Mouse (Mus musculus) frontal cortex, postnatal 36 days (tissue): ENCODE results near the gene Serpinb8.
A peak's percentile ranks its signal among the peaks of the same experiment; 100 is the strongest.

Experiments
- DNase-seq, 2 experiments: peaks; one replicate each; pipeline ENCODE4 v3.0.0; 2022; ENCODE audit warnings: low spot score in 2 of 2

The Serpinb8 gene

DNA sequence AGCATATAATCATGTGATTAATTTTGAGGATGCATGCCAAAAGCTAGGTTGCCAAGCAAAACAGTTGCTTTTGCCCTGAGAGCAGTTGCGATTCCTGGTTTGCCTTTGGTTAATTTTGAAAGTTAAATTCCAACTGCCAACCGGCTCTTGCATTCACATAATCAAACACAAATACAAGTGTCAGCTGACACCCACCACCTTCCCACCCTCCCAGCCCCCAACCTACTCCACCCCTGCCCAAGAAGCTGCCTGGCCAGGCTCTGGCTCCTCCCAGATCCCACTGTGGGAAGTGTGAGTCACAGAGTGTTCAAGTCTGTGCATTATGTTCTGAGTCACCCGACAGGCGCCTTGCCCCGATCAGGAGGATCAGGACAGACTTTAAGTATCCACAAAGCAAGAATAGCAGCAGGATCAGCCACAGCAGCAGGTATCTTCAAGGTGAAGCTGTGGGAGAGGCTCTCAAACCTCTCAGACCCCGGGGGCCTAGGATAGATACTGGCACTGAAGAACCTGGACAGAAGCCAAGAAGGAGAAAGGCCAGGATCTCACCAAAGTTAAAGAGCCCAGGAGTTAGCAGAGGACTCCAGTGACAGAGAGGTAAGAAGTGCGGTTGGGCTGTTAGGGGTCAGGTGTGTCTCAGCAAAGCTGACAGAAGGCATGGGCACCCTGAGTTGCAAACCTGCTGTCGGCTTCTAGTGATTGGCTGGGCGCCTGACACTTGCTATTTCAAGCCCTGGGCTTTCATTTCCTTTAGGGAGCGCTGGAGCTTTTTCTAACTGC is at the start of gene Serpinb8:
Gene Serpinb8, plus strand, starts transcription at position 316 of the 780 bp plus-strand sequence.
- DNase-seq: peak; percentile 60 to 66

GRCm38 (mm10) chr1:107559494-107559893 is 30.3 kb upstream of the Serpinb8 start:
- DNase-seq: no peak

DNA sequence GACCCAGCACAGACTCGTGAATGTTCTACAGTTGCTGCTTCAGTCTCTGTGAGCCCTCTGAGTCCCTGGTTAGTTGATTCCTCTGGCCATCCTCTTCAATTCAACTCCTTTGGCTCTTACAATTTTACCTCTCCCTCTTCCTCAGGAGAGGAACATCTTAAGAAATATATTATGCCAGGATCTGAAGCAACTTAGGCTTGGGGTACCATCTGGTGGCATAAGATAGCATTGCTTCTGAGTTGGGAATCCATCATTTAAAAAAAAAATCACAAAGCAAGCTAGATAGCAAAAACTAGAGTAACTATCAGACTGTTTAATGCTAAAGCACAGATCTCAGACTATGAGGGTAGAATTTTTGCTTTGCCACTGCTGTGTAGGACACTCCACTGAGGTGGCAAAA is 27.7 kb upstream of the Serpinb8 start:
- peak; percentile 19 to 47 for DNase-seq

- no peak for DNase-seq
Observed at GRCm38 (mm10) chr1:107565644-107566043, 24.2 kb upstream of the Serpinb8 start.

- no peak for DNase-seq
Observed at GRCm38 (mm10) chr1:107576094-107576493, 13.7 kb upstream of the Serpinb8 start.

DNA sequence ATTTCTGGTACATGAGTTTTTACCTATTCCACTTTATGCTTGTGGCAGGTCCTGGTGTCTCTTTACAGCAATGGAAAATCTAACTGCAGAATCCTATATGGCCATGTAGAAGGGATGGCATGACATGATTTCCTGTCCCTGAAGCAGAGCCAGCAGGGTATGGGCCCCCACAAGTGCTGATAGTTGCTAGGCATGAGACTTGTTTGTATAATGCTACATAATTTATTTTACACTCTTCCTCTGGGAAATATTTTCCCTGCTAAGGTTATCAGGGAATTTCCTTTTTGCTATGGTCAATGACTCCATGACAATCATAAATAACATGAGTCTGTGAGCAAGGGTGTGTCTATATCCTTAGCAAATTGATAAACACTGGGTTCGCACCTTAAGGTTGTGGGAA is 12.3 kb upstream of the Serpinb8 start:
- DNase-seq: no peak

DNA sequence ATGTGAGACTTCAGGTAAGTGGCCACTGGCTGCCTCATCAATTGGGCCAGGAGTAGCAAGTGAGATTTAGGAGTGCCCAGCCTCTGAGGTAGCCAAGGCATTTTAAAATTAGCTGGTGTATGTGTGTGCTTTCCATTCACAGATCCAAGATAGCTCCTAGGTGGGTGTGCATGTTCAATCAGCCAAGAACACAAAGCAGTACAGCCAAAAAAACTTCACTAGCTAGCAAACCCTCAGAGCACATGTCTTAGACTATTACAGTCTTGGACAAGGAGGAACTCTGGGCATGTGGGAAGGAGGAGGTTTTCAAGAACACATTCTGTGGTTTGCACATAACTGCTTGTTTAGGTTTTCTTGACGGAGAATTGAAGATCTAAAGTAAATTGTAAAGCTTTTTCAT is 8.6 kb upstream of the Serpinb8 start:
- DNase-seq: peak; percentile 40 to 73

- no peak for DNase-seq
Observed at GRCm38 (mm10) chr1:107582900-107583299, 6.9 kb upstream of the Serpinb8 start.

GRCm38 (mm10) chr1:107583958-107584376 is 5.8 kb upstream of the Serpinb8 start:
- DNase-seq: no peak

GRCm38 (mm10) chr1:107584932-107585331 is 4.9 kb upstream of the Serpinb8 start:
- DNase-seq: no peak

DNA sequence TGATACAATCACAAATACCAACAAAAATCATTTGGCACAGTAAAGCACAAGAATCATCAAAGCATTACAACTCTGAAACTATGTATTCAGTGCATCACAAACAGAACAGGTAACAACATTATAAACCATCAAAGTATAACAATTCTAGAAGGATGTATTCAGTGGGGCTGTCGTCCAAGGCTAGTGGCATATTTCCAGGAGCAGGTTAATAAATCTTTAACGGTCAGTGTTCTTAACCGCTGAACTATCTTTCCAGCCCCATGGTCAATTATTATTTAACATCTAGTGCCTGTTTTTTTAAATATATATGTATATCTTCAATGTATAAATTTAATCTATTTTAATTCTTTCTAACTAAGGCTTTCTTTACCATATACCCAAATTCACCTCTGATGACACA is 3.6 kb upstream of the Serpinb8 start:
- DNase-seq: no peak

- DNase-seq: no peak
Observed at GRCm38 (mm10) chr1:107588206-107588605, 1.6 kb upstream of the Serpinb8 start.

- DNase-seq: peak in 1 of 2 experiments; percentile 22
Observed at GRCm38 (mm10) chr1:107588642-107589041, 1.2 kb upstream of the Serpinb8 start.

- DNase-seq: no peak
Observed at GRCm38 (mm10) chr1:107592644-107593043, 2.8 kb downstream of the Serpinb8 start.

- no peak for DNase-seq
Observed at GRCm38 (mm10) chr1:107593469-107593868, 3.7 kb downstream of the Serpinb8 start.

DNA sequence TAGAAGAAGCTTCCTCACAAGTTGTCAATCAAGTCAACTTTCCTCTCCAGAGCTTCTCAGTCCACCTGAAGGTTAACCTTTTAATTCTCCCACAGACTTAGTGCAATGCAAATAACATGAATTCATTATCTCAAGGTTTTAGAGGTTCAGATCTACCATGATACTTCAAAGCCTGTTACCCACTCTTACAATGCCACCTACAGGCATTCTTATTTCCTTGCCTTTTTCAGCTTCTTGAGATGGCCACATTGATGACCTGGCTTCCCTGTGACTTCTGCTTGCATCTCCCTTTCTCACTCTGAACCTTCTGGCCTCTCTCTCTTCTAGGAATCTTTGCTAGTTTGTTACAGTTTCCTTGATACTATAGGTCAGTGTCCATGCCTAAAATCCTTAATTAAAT is 7.1 kb downstream of the Serpinb8 start:
- no peak for DNase-seq

DNA sequence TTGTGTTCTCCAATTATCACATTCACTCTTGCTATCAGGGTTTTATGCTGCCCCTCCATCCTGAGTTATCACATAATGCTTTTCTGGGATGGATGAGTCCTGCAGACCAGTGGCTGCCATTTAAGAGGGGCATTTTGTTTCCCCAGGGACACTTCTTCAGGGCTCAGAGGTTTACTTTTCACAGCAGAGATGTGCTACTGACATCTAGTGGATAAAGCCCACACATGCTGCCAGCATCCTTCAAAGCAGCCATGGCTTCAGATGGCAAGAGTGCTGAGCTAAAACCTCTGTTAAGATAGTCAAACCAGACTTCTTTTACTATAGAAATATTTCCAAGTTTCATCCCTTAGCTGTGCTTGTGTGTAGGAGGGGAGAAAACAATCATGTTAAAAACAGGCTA is 8.7 kb downstream of the Serpinb8 start:
- peak in 1 of 2 experiments; percentile 55 for DNase-seq

DNA sequence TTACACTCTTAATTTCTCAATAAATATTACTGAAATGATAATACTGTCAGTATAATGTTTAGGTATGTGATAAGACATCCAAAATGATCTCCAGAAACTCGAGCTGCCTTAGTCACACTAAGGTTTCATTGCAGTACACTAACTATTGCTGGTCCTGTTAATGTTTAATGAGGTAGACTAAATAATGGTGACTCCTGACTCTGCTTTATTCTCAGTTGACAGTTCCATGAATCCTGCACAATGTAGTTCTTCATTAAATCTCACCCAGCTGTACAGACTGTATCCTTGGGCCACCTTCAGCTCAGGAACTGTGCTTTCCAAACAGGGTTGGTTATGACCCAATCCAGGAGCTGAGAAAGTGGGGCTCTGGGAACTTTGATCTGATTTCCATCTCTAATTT is 19.1 kb downstream of the Serpinb8 start:
- DNase-seq: no peak

DNA sequence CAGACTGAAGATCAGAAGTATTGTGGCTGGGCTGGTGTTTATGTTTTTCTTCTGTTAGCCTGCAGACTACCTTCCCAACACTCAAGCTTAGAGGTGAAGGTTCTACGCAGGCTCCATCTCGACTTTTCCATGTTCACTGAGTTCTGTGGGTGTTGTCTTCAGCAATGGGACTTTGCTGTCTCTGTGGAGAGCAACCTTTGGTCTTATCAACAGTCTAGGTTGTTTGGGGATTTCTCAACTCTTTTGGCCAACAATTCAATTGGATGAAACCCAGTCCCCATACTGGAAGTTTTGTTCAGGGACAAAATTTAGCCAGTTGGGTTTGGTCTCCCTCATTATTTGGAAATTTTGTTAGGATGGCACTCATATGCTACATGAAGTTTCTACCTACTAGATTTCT is 24.3 kb downstream of the Serpinb8 start:
- DNase-seq: no peak

- no peak for DNase-seq
Observed at GRCm38 (mm10) chr1:107622017-107622416, 32.2 kb downstream of the Serpinb8 start.

- no peak for DNase-seq
Observed at GRCm38 (mm10) chr1:107635936-107636335, 46.1 kb downstream of the Serpinb8 start.

DNA sequence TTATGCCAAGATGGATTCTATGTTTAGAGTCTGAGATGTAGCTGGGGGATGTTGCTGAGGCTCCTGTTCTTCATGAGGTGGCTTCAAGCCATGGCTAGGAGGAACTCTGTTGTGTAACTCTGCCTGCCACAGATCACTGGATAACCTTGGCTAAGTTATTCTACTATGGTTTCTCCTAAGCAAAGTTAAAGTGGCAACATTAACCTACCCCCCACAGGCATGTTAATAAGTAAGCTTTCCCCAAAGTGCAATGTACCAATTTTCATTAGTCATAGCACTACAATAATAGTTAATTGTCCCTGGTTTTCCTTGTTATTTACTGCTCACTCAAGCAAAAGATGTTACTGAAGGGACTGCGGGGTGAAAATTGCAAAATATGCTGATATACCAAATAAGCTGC is 48.2 kb downstream of the Serpinb8 start:
- no peak for DNase-seq

DNA sequence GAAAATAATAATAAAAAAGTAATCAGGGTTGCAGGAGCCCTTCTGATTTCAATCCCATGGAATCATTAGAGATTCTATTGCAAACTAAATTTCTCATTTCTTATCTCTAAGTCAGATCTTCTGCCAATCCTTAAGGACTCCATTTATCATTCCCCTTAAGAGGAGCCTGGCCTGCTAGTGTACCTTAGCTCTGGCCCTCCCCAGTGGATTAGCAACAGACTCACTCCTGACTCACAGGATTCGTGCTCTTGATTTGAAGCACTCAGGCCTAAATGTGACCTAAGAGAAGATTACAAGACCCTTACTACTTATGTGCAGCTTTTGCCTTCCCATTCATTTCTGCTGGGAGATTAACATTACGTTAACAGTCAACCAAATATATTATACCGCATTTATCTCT is 48.7 kb downstream of the Serpinb8 start:
- no peak for DNase-seq
